Mouse (Mus musculus): Measurements from ENCODE around the gene Hoxd3.

The Hoxd3 gene

GRCm38 (mm10) chr2:74693432-74693827, 18.3 kb upstream of the Hoxd3 start:
- no peak for DNase-seq

DNA sequence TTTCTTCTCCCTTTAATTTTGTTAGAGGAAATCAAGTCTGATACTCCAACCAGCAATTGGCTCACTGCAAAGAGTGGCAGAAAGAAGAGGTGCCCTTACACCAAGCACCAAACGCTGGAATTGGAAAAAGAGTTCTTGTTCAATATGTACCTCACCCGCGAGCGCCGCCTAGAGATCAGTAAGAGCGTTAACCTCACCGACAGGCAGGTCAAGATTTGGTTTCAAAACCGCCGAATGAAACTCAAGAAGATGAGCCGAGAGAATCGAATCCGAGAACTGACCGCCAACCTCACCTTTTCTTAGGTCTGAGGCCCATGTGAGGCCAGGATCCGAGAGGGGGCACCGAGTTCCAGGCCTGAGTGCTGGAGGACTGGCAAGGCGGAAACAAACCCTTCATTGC, 17.7 kb upstream of the Hoxd3 start:
- peak; percentile 82 to 83 for DNase-seq

DNA sequence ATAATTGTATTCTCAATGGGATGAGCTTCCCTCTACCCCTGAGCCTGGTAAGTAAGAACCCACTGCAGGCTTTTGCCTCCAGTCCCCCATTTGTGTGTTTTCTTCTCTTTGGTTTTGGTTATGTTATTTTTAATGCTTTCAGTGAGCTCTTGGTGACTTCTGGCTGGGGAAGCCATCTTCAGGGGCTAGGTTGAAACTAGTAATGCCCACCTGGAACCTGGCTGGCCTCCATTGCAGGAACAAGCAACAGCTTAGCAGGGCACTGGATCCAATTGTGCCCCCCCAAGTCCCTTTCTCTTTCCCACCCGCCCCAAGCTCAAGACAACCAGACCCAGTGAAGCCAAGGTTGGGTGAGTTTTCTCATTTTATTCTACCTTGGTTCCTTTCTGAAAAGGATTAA, 16.3 kb upstream of the Hoxd3 start:
- DNase-seq: no peak

DNA sequence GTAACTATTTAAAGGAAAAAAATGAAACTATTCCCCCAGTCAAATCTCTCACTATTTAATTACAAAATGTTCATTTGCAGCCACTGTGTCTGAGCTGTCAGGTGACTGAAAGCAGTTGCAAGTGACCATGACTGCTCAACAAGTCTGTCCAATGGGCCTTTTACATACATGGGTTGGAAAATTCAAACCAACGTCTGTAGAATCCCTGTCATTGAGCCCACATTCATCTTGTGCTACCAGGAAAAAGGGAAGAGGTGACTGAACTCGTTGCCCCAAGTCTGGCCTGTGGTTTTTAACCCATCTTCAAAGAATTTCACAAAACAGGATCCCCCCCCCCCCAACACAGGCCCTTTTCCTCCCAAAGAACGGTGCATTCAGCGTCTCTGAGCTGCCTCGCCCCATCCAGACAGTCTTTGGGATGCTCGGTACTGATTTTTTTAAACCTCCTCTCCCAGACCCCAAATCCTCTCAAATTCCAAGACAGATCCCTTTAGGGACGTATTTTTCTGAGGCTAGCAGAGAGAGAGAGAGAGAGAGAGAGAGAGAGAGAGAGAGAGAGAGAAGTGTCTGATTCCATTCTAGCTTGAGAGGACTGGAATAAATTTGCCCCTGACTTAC, 15.8 kb upstream of the Hoxd3 start:
- DNase-seq: no peak

- peak in 1 of 2 experiments; percentile 48 for DNase-seq
Observed at GRCm38 (mm10) chr2:74696442-74697335, 15.0 kb upstream of the Hoxd3 start.

- peak; percentile 85 to 87 for DNase-seq
Observed at GRCm38 (mm10) chr2:74697567-74698121, 14.1 kb upstream of the Hoxd3 start, which contains the start of gene Hoxd9. Gene Hoxd9 (plus strand): TSS chr2:74697727.

DNA sequence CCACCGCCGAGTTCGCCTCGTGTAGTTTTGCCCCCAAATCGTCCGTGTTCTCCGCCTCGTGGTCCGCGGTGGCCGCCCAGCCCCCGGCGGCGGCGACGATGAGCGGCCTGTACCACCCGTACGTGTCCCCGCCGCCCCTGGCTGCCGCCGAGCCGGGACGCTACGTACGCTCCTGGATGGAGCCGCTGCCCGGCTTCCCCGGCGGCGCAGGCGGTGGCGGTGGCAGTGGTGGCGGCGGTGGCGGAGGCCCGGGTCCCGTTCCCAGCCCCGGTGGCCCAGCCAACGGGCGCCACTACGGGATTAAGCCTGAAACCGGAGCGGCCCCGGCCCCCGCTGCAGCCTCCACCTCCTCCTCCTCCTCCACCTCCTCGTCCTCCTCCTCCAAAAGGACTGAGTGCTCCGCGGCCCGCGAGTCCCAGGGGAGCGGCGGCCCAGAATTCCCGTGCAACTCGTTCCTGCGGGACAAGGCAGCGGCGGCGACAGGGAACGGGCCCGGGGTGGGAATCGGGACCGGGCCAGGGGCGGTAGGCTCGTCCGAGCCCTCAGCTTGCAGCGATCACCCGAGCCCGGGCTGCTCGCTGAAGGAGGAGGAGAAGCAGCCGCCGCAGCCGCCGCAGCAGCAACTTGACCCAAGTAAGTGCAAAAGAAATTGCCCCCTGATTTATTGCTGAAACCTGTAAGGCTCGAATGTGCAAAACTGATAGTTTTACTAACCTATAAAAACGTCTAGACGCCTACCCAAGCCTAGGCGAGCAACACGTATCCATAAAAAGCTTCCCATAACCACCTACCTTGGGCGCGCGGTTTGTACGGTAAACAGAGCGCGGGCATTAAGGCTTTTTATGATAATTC, 13.3 kb upstream of the Hoxd3 start:
- DNase-seq: peak in 1 of 2 experiments; percentile 61

DNA sequence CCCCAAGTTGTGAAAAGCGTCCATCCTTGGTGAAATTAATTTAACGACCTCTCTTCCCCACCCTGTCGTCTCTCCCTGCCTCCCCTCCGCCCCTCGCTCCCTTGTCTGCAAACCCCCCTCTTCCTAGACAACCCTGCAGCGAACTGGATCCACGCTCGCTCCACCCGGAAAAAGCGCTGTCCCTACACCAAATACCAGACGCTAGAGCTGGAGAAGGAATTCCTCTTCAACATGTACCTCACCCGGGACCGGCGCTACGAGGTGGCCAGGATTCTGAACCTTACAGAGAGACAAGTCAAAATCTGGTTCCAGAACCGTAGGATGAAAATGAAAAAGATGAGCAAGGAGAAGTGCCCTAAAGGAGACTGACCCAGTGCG, 12.7 kb upstream of the Hoxd3 start:
- peak in 1 of 2 experiments; percentile 48 for DNase-seq

- peak in 1 of 2 experiments; percentile 56 for DNase-seq
Observed at GRCm38 (mm10) chr2:74699664-74700545, 11.8 kb upstream of the Hoxd3 start.

DNA sequence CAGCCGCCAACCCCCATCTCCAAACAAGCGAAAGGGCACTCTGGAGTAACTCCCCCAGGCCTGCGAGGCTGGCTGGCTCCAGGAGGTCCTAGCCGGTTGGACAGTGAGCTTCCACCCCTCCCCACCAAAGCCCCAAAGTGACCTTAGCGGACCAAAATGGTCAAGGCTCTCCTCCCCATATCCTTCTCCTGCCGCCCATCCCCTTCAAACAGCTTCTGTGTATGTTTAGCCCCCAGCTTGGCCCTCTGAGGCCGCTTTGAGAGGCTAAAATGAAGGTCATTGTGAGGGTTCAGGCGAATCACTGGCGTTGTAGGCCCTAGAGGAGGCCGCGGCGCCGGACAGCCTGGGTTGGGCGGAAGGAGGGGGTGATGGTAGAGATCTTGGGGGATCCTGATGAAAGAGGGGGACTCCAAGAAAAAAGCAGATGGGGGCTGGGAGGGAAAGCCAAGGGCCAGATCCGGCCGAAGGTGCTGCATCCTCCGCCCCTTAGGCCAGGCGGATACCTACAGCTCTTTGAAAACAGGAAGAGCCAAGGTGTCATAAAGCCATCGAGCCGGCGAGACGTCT, 11.1 kb upstream of the Hoxd3 start:
- peak in 1 of 2 experiments; percentile 67 for DNase-seq

DNA sequence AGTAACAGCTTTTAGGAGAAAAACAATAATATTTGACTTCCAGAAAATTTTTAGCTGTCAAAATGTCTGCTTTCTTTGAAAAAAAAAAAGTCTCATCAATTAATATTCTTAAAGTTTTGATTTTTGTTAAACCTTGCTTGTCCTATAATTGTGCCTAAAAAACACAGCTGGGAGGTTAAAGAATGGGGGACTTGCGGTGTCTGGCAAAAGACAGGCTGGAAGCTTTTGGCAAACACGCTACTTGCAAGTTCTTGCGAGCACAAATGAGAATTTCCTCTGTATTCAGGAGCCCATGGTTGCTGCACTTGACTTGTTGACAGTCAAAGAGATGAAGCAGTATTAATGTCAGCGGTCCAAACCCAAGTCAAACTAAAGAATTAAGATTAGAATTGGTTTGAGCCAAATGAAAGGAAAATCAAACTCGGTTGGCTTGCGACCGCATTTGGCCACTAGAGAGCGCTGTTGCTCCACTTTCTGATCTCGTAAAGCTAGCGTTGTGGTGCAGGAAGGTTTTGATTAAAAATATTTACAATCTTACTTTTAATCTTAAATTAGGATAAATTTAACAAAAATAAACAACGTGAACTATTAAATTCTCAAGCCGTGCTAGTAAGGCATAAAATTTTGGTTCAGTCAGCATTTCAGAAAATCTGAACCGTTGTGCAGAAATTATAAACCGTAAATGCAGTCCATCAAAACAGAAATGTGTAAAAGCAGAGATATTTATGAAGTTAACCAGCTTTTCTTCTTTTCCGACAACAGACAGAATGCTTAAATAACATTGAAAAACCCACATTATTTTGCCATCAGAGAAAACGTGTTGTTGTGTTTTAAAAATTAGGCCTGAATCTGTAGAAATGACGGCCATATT, 9.5 kb upstream of the Hoxd3 start:
- DNase-seq: peak; percentile 83 to 93

DNA sequence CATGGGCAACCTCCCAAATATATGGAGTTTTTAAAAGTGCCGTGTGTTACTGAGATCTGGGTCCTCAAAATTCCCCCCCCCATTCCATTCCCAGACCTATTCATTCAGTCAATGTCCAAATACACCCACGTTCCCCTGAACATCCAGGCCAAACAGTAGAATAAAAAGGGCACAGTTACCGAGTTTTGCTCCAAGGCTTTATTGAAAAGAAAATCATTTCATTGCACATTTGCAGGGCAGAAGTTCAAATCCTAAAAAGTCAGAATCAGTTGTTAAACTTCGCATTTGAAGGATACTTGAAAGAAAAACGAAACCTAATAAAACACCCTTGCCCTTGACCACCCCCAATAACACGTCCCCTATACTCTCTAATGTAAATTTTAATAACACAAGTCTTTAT, 8.9 kb upstream of the Hoxd3 start:
- DNase-seq: no peak

GRCm38 (mm10) chr2:74703317-74703716, 8.4 kb upstream of the Hoxd3 start:
- DNase-seq: no peak

GRCm38 (mm10) chr2:74703720-74704392, 7.9 kb upstream of the Hoxd3 start:
- peak; percentile 81 to 82 for DNase-seq

GRCm38 (mm10) chr2:74704393-74704998, 7.2 kb upstream of the Hoxd3 start, which contains the start of gene Hoxd8:
Gene Hoxd8 (plus strand): TSS chr2:74704615.
- DNase-seq: peak; percentile 86 to 91

DNA sequence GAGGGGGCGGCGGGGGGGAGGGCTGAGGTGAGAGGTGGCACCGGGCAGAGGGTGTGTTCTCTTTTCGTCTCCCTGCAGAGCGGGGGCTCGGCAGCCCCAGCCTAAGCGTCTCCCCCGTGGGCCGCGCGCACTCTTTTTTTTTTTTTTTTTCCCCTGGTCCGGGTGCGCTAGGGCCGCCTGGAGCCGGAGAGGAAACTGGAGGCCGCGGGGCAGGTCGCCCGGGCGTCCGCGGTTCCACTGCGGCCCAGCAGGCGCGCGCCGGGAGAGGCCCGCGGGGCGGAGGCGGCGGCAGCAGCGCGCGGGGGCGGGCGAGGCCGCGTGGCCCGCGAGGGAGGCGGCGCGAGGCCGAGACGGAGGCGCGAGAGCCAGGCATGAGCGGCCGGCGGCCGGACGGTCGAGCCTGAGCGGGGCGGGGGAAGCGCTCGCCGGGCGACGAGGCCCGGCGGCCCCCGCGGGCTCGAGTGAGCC, 6.7 kb upstream of the Hoxd3 start:
- DNase-seq: peak in 1 of 2 experiments; percentile 73

DNA sequence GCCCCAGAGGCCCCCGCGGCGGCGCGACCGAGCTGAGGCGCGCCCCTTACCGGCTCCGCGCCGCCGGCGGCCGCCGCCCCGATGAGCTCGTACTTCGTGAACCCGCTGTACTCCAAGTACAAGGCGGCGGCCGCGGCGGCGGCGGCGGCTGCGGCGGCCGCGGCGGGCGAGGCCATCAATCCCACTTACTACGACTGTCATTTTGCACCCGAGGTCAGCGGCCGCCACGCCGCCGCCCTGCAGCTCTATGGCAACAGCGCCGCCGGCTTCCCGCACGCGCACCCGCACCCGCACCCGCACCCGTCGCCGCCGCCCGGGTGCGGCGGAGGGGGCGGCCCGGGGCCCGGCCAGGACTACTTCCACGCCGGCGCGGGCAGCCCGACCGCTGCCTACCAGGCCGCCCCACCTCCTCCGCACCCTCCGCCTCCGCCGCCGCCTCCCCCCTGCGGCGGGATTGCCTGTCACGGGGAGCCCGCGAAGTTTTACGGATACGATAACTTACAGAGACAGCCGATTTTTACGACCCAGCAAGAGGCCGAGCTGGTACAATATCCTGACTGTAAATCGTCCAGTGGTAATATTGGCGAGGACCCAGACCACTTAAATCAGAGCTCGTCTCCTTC, 6.1 kb upstream of the Hoxd3 start:
- DNase-seq: peak in 1 of 2 experiments; percentile 81

GRCm38 (mm10) chr2:74706393-74706960, 5.2 kb upstream of the Hoxd3 start:
- DNase-seq: no peak
